Mouse (Mus musculus) heart, embryonic 14.5 days (tissue): ENCODE measurements at regions not wholly inside any gene's neighbourhood (a gene's known extent, or its start where the extent isn't known, plus 50 kb on each side); places are given as distances from the start of the nearest gene placed in this dataset.

Source experiments
- ATAC-seq: fragments of 200-750 bp; cut with Nextera tagmentation; 2 replicates; pipeline ENCODE4 v1.8.0; 2017; ENCODE audit warnings: low read depth, moderate TSS enrichment; ENCODE audit not compliant: insufficient number of reproducible peaks, insufficient read depth, low FRiP score
- H3K27ac ChIP-seq, 2 experiments: fragments of 200-500 bp in 1 of 2; fragments of 300-500 bp in 1 of 2; sonication (generic) in 1 of 2; replicated peaks in 1 of 2; 2 replicates each; pipeline ENCODE4 v1.5.1; 2012 to 2014; ENCODE audit warnings: low read depth in 2 of 2, low read length in 2 of 2, control low read depth in 1 of 2, mild to moderate bottlenecking in 1 of 2, mixed read lengths in 1 of 2; ENCODE audit not compliant: control insufficient read depth in 1 of 2, insufficient read depth in 1 of 2
- H3K27me3 ChIP-seq: fragments of 300-500 bp; sonication (generic); 2 replicates; pipeline ENCODE4 v1.6.1; 2014; ENCODE audit warnings: mild to moderate bottlenecking, low read length, control low read depth; ENCODE audit not compliant: control insufficient read depth, insufficient read depth
- H3K36me3 ChIP-seq: fragments of 300-500 bp; sonication (generic); 2 replicates; pipeline ENCODE4 v1.6.1; 2014; ENCODE audit warnings: mild to moderate bottlenecking, control low read depth, low read length, mixed read lengths; ENCODE audit not compliant: control insufficient read depth, insufficient read depth
- H3K4me1 ChIP-seq, 2 experiments: fragments of 200-500 bp in 1 of 2; fragments of 300-500 bp in 1 of 2; sonication (generic) in 1 of 2; 2 replicates each; pipeline ENCODE4 v1.6.1; 2012 to 2014; ENCODE audit warnings: low read length in 2 of 2, control low read depth in 1 of 2, mixed read lengths in 1 of 2; ENCODE audit not compliant: control insufficient read depth in 2 of 2, insufficient read depth in 2 of 2
- H3K4me2 ChIP-seq: fragments of 300-500 bp; sonication (generic); 2 replicates; pipeline ENCODE4 v1.6.1; 2014; ENCODE audit warnings: mild to moderate bottlenecking, low read length
- H3K4me3 ChIP-seq, 2 experiments: fragments of 200-500 bp in 1 of 2; fragments of 300-500 bp in 1 of 2; sonication (generic) in 1 of 2; 2 replicates each; pipeline ENCODE4 v1.5.1; 2012 to 2014; ENCODE audit warnings: low read length in 2 of 2, mild to moderate bottlenecking in 2 of 2, control low read depth in 1 of 2, low read depth in 1 of 2, moderate library complexity in 1 of 2; ENCODE audit not compliant: control insufficient read depth in 1 of 2, insufficient read depth in 1 of 2
- H3K9ac ChIP-seq: fragments of 300-500 bp; sonication (generic); 2 replicates; pipeline ENCODE4 v1.6.1; 2014; ENCODE audit warnings: mild to moderate bottlenecking, low read length
- H3K9me3 ChIP-seq: fragments of 300-500 bp; sonication (generic); 2 replicates; pipeline ENCODE4 v1.6.1; 2016; ENCODE audit warnings: low read length, control low read depth; ENCODE audit not compliant: control insufficient read depth
- WGBS: fragments of 180-500 bp; shearing (Covaris S2); extraction: QIAGEN DNeasy Blood & Tissue Kit; methylation state at CpG from one replicate; pipeline ENCODE4 v1.1.7; 2014; 5-methylcytosine and 5-hydroxymethylcytosine counted together

- Histone ChIP-seq H3K9me3 (no peaks in the 10 kb centered on the region), H3K9ac (no peak overlapping the region), H3K27me3 (no peaks in the 10 kb centered on the region), H3K36me3 (no peaks in the 10 kb centered on the region), H3K27ac (no peak overlapping the region), H3K4me2 (no peak overlapping the region), H3K4me3 (no peak overlapping the region), H3K4me1 (peaks cover 0 to 2% of the 10 kb centered on the region in 2 experiments; a peak in 1 of 4 replicates)
- 56% methylated on average over 5 of the region's 5 CpGs for WGBS
- ATAC-seq = no peak
Measured at GRCm38 (mm10) chr4:34310061-34310642, 240.6 kb upstream of the Akirin2 start.

GRCm38 (mm10) chr4:34315848-34316247 is 234.9 kb upstream of the Akirin2 start:
- Histone ChIP-seq H3K9ac (no peak overlapping the region), H3K4me3 (no peak overlapping the region), H3K4me2 (no peak overlapping the region)

GRCm38 (mm10) chr4:34322841-34323240 is 227.9 kb upstream of the Akirin2 start:
- no peak overlapping the region for H3K9ac ChIP-seq
- ATAC-seq = no peak
- H3K27ac ChIP-seq = no peak overlapping the region
- H3K4me3 ChIP-seq = no peak overlapping the region
- no peaks in the 10 kb centered on the region for H3K27me3 ChIP-seq
- no peaks in the 10 kb centered on the region for H3K4me1 ChIP-seq
- WGBS = 67% methylated on average over 3 of the region's 3 CpGs
- no peaks in the 10 kb centered on the region for H3K36me3 ChIP-seq
- H3K9me3 ChIP-seq = no peaks in the 10 kb centered on the region
- H3K4me2 ChIP-seq = no peak overlapping the region

More at GRCm38 (mm10) chr4:34315848-34316247, 234.9 kb upstream of the Akirin2 start:
- no peak for ATAC-seq
- Histone ChIP-seq H3K9me3 (no peaks in the 10 kb centered on the region), H3K4me1 (no peaks in the 10 kb centered on the region), H3K27ac (no peak overlapping the region), H3K36me3 (no peaks in the 10 kb centered on the region), H3K27me3 (no peaks in the 10 kb centered on the region)
- 63% methylated on average over 5 of the region's 5 CpGs for WGBS

GRCm38 (mm10) chr4:34328151-34328785 is 222.5 kb upstream of the Akirin2 start:
- no peak overlapping the region for H3K4me3 ChIP-seq
- H3K9ac ChIP-seq = no peak overlapping the region
- H3K4me2 ChIP-seq = peak overlapping the region; percentile 37
- H3K36me3 ChIP-seq = no peaks in the 10 kb centered on the region
- no peaks in the 10 kb centered on the region for H3K9me3 ChIP-seq
- 66% methylated on average over 19 of the region's 19 CpGs for WGBS
- no peaks in the 10 kb centered on the region for H3K27me3 ChIP-seq
- H3K4me1 ChIP-seq = no peaks in the 10 kb centered on the region; a peak in 1 of 4 replicates
- no peak overlapping the region for H3K27ac ChIP-seq
- ATAC-seq = no peak

- peak overlapping the region; percentile 57 for H3K4me2 ChIP-seq
- peaks cover 8 to 9% of the 10 kb centered on the region in 2 experiments; a peak in 3 of 4 replicates for H3K4me1 ChIP-seq
- ATAC-seq = no peak
- no peaks in the 10 kb centered on the region for H3K9me3 ChIP-seq
- WGBS = 23% methylated on average over 14 of the region's 14 CpGs
- no peaks in the 10 kb centered on the region for H3K36me3 ChIP-seq
- no peak overlapping the region for H3K27ac ChIP-seq
- no peaks in the 10 kb centered on the region for H3K27me3 ChIP-seq
- H3K4me3 ChIP-seq = peak overlapping the region in 1 of 2 experiments; percentile 11; a peak in 1 of 4 replicates
- peak overlapping the region; percentile 34 for H3K9ac ChIP-seq
Measured at GRCm38 (mm10) chr4:34336971-34337797, 213.6 kb upstream of the Akirin2 start.

GRCm38 (mm10) chr4:34337852-34338251 is 212.9 kb upstream of the Akirin2 start:
- Histone ChIP-seq H3K9me3 (no peaks in the 10 kb centered on the region), H3K4me2 (peak overlapping the region; percentile 57), H3K4me3 (peak overlapping the region in 1 of 2 experiments; percentile 11; a peak in 1 of 4 replicates), H3K9ac (no peak overlapping the region), H3K36me3 (no peaks in the 10 kb centered on the region), H3K4me1 (peaks cover 8 to 9% of the 10 kb centered on the region in 2 experiments; a peak in 3 of 4 replicates), H3K27ac (no peak overlapping the region), H3K27me3 (no peaks in the 10 kb centered on the region)
- ATAC-seq = no peak
- 55% methylated on average over 13 of the region's 13 CpGs for WGBS

- H3K4me1 ChIP-seq = peaks cover 8 to 9% of the 10 kb centered on the region in 2 experiments; a peak in 3 of 4 replicates
- H3K4me2 ChIP-seq = no peak overlapping the region
- H3K27ac ChIP-seq = no peak overlapping the region
- H3K9me3 ChIP-seq = no peaks in the 10 kb centered on the region
- no peak overlapping the region for H3K9ac ChIP-seq
- WGBS = 86% methylated on average over 8 of the region's 8 CpGs
- H3K4me3 ChIP-seq = no peak overlapping the region
- H3K36me3 ChIP-seq = no peaks in the 10 kb centered on the region
- no peaks in the 10 kb centered on the region for H3K27me3 ChIP-seq
- no peak for ATAC-seq
Measured at GRCm38 (mm10) chr4:34340057-34340456, 210.7 kb upstream of the Akirin2 start.
